Mouse (Mus musculus) hindbrain, postnatal 0 days (tissue): ENCODE data around the gene Lysmd4. TPM values are rescaled to one million over a fixed set of nuclear protein-coding genes. Genes with fewer than 3 reads are reported as not detected.

ENCODE experiments used
- ATAC-seq: fragments of 200-750 bp; cut with Nextera tagmentation; 2 replicates; pipeline ENCODE4 v1.8.0; 2017; ENCODE audit warnings: mild to moderate bottlenecking, moderate TSS enrichment, moderate library complexity
- DNase-seq: peaks from one replicate; pipeline ENCODE4 v3.0.0-alpha.2; 2015; ENCODE audit warnings: low spot score
- H3K27ac ChIP-seq: fragments of 300-500 bp; sonication (generic); 2 replicates; pipeline ENCODE4 v1.5.1; 2014; ENCODE audit warnings: mild to moderate bottlenecking
- H3K27me3 ChIP-seq: fragments of 300-500 bp; sonication (generic); 2 replicates; pipeline ENCODE4 v1.6.1; 2014; ENCODE audit warnings: low read length, mixed read lengths; ENCODE audit not compliant: insufficient read depth
- H3K36me3 ChIP-seq: fragments of 300-500 bp; sonication (generic); 2 replicates; pipeline ENCODE4 v1.6.1; 2014; ENCODE audit warnings: low read length, mixed read lengths; ENCODE audit not compliant: insufficient read depth
- H3K4me1 ChIP-seq: fragments of 300-500 bp; sonication (generic); 2 replicates; pipeline ENCODE4 v1.6.1; 2014; ENCODE audit warnings: antibody characterized with exemption, low read length, mixed read lengths; ENCODE audit not compliant: insufficient read depth
- H3K4me2 ChIP-seq: fragments of 300-500 bp; sonication (generic); 2 replicates; pipeline ENCODE4 v1.6.1; 2014; ENCODE audit warnings: low read depth, mild to moderate bottlenecking, low read length, moderate library complexity, mixed read lengths
- H3K4me3 ChIP-seq: fragments of 300-500 bp; sonication (generic); 2 replicates; pipeline ENCODE4 v1.5.1; 2014; ENCODE audit warnings: low read length
- H3K9ac ChIP-seq: fragments of 300-500 bp; sonication (generic); replicated peaks from 2 replicates; pipeline ENCODE4 v1.6.1; 2014; ENCODE audit warnings: mild to moderate bottlenecking, low read length, moderate library complexity, mixed read lengths
- H3K9me3 ChIP-seq: fragments of 300-500 bp; sonication (generic); 2 replicates; pipeline ENCODE4 v1.6.1; 2016; ENCODE audit warnings: low read length, mixed read lengths
- CTCF ChIP-seq: IDR thresholded peaks from 2 replicates; pipeline ENCODE4 v1.5.1; 2016; ENCODE audit warnings: antibody characterized with exemption, control low read depth, low read depth
- WGBS: fragments of 180-500 bp; shearing (Covaris S2); extraction: QIAGEN DNeasy Blood & Tissue Kit; methylation state at CpG from one replicate; pipeline ENCODE4 v1.1.7; 2014; 5-methylcytosine and 5-hydroxymethylcytosine counted together
- polyA plus RNA-seq: library from polyadenylated mRNA; unstranded; fragments of >200 nt; fragmentation: Nextera tagmentation; extraction: Ambion mirVana; gene quantifications from 2 replicates; pipeline ENCODE4 v1.2.1, GENCODE M21; 2015
- total RNA-seq: library from RNA; depleted of rRNA; stranded (reverse); fragments of >200 nt; gene quantifications from 2 replicates; pipeline ENCODE4 v1.2.3, GENCODE M21; 2014; rRNA removed

Lysmd4 gene
- total and polyA plus RNA-seq, 2 experiments from 2014 or later, result 41.9 to 44.6 TPM

- Histone ChIP-seq H3K9me3 (no peaks in the 10 kb centered on the region), H3K27me3 (no peaks in the 10 kb centered on the region), H3K36me3 (no peaks in the 10 kb centered on the region), H3K4me3 (no peak overlapping the region), H3K27ac (no peak overlapping the region), H3K4me2 (no peak overlapping the region), H3K9ac (no peak overlapping the region), H3K4me1 (no peaks in the 10 kb centered on the region)
- peak; percentile 29 for TF ChIP-seq CTCF
- no peak for DNase-seq
- ATAC-seq, result no peak
- WGBS, result 87% methylated on average over 6 of the region's 6 CpGs
Measured at GRCm38 (mm10) chr7:67353667-67354066, 131.3 kb downstream of the Lysmd4 start.

DNA sequence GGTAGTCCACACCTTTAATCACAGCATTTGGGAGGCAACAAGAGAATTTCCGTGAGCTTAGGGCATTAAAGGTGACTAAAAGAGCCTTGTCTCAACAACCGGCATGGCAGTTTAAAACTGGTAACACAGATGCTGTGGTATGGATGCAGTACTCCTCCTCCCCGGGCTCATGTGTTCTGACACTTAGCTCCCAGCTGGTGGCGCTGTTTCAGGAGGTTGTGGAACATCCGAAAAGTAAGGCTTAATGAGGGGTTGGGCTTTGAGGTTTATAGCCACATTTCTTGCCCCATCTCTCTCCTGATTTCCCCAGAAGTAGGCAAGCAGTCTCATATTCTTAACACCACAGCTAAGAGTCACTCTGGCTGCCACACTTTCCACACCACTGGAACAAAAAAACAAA, 133.5 kb downstream of the Lysmd4 start:
- TF ChIP-seq CTCF, result 0 out of 2 replicates have a peak, but pooled peaks have one; percentile 17
- no peaks in the 10 kb centered on the region for H3K27me3 ChIP-seq
- no peak overlapping the region for H3K9ac ChIP-seq
- H3K27ac ChIP-seq, result no peak overlapping the region
- H3K4me3 ChIP-seq, result no peak overlapping the region
- ATAC-seq, result no peak
- H3K4me2 ChIP-seq, result no peak overlapping the region
- no peaks in the 10 kb centered on the region for H3K36me3 ChIP-seq
- no peaks in the 10 kb centered on the region for H3K4me1 ChIP-seq
- DNase-seq, result no peak
- 95% methylated on average over 5 of the region's 5 CpGs for WGBS
- no peaks in the 10 kb centered on the region for H3K9me3 ChIP-seq

Other genes starting within 250 kb of the Lysmd4 start
- 48.7 and 55.2 TPM in 2 replicates for gene Mef2a, start 150.3 kb downstream of the Lysmd4 start, total RNA-seq
- gene Mef2a, start 150.3 kb downstream of the Lysmd4 start, polyA plus RNA-seq, result 36.6 and 38.4 TPM in 2 replicates